Mouse (Mus musculus) lung, embryonic 16.5 days (tissue): ENCODE measurements around the gene Clptm1l. TPM values are rescaled to one million over a fixed set of nuclear protein-coding genes. Genes with fewer than 3 reads are reported as not detected.

Experiments used
- ATAC-seq: fragments of 200-750 bp; cut with Nextera tagmentation; 2 replicates; pipeline ENCODE4 v1.8.0; 2017; ENCODE audit warnings: low read depth, mild to moderate bottlenecking, moderate library complexity
- H3K27ac ChIP-seq: fragments of 300-500 bp; sonication (generic); 2 replicates; pipeline ENCODE4 v1.5.1; 2014; ENCODE audit warnings: mild to moderate bottlenecking, control low read depth, low read length
- H3K27me3 ChIP-seq: fragments of 300-500 bp; sonication (generic); 2 replicates; pipeline ENCODE4 v1.6.1; 2014; ENCODE audit warnings: low read depth, low read length, mixed read lengths; ENCODE audit not compliant: control insufficient read depth, insufficient read depth
- H3K36me3 ChIP-seq: fragments of 300-500 bp; sonication (generic); 2 replicates; pipeline ENCODE4 v1.6.1; 2014; ENCODE audit warnings: low read length; ENCODE audit not compliant: control insufficient read depth, insufficient read depth
- H3K4me1 ChIP-seq: fragments of 300-500 bp; sonication (generic); replicated peaks from 2 replicates; pipeline ENCODE4 v1.6.1; 2014; ENCODE audit warnings: low read length, mixed read lengths; ENCODE audit not compliant: control insufficient read depth, insufficient read depth
- H3K4me2 ChIP-seq: fragments of 300-500 bp; sonication (generic); 2 replicates; pipeline ENCODE4 v1.6.1; 2014; ENCODE audit warnings: low read depth, low read length, control low read depth
- H3K4me3 ChIP-seq: fragments of 300-500 bp; sonication (generic); 2 replicates; pipeline ENCODE4 v1.5.1; 2014; ENCODE audit warnings: mild to moderate bottlenecking, low read length, control low read depth
- H3K9ac ChIP-seq: fragments of 300-500 bp; sonication (generic); 2 replicates; pipeline ENCODE4 v1.6.1; 2014; ENCODE audit warnings: low read length, control low read depth
- H3K9me3 ChIP-seq: fragments of 300-500 bp; sonication (generic); 2 replicates; pipeline ENCODE4 v1.6.1; 2016; ENCODE audit warnings: low read length; ENCODE audit not compliant: control insufficient read depth
- WGBS: fragments of 180-500 bp; shearing (Covaris S2); extraction: QIAGEN DNeasy Blood & Tissue Kit; methylation state at CpG from one replicate; pipeline ENCODE4 v1.1.7; 2014; 5-methylcytosine and 5-hydroxymethylcytosine counted together
- polyA plus RNA-seq: library from polyadenylated mRNA; unstranded; fragments of >200 nt; fragmentation: Nextera tagmentation; extraction: Ambion mirVana; gene quantifications from 2 replicates; pipeline ENCODE4 v1.2.1, GENCODE M21; 2015

The Clptm1l gene
- polyA plus RNA-seq, 1 experiment from 2014 or later: 105 TPM

GRCm38 (mm10) chr13:73604156-73604957, 551 bp downstream of the Clptm1l start:
- WGBS: 2% methylated on average over 39 of the region's 39 CpGs
- Histone ChIP-seq H3K4me2 (peak overlapping the region; percentile 95), H3K36me3 (peaks cover 27% of the 10 kb centered on the region), H3K27ac (peak overlapping the region; percentile 31; the same call in 1 of the 2 replicates), H3K4me3 (peak overlapping the region; percentile 66), H3K9me3 (no peaks in the 10 kb centered on the region), H3K4me1 (peaks cover 8% of the 10 kb centered on the region), H3K27me3 (no peaks in the 10 kb centered on the region), H3K9ac (peak overlapping the region; percentile 95)
- peak; percentile 77 for ATAC-seq

- Histone ChIP-seq H3K27me3 (no peaks in the 10 kb centered on the region), H3K4me1 (no peaks in the 10 kb centered on the region), H3K27ac (no peak overlapping the region), H3K9me3 (no peaks in the 10 kb centered on the region), H3K9ac (no peak overlapping the region), H3K36me3 (peaks cover 42% of the 10 kb centered on the region), H3K4me3 (no peak overlapping the region), H3K4me2 (no peak overlapping the region)
- no peak for ATAC-seq
- WGBS: 93% methylated on average over 5 of the region's 5 CpGs
Measured at GRCm38 (mm10) chr13:73618406-73618805, 14.6 kb downstream of the Clptm1l start.

GRCm38 (mm10) chr13:73620637-73621036, 16.8 kb downstream of the Clptm1l start:
- Histone ChIP-seq H3K27me3 (no peaks in the 10 kb centered on the region), H3K4me1 (no peaks in the 10 kb centered on the region), H3K9ac (no peak overlapping the region), H3K27ac (no peak overlapping the region), H3K4me3 (no peak overlapping the region), H3K4me2 (no peak overlapping the region), H3K9me3 (no peaks in the 10 kb centered on the region), H3K36me3 (peaks cover 32% of the 10 kb centered on the region)
- ATAC-seq: no peak
- 68% methylated on average over 6 of the region's 6 CpGs for WGBS

GRCm38 (mm10) chr13:73626410-73626744, 22.6 kb downstream of the Clptm1l start:
- no peak overlapping the region for H3K27ac ChIP-seq
- peak overlapping the region; percentile 97 for H3K4me2 ChIP-seq
- no peak for ATAC-seq
- peaks cover 3% of the 10 kb centered on the region; the same call in 1 of the 2 replicates for H3K36me3 ChIP-seq
- peak overlapping the region; percentile 75 for H3K4me3 ChIP-seq
- 45% methylated on average over 6 of the region's 6 CpGs for WGBS
- no peaks in the 10 kb centered on the region for H3K9me3 ChIP-seq
- H3K4me1 ChIP-seq: peaks cover 7% of the 10 kb centered on the region
- H3K27me3 ChIP-seq: no peaks in the 10 kb centered on the region
- peak overlapping the region; percentile 82 for H3K9ac ChIP-seq

GRCm38 (mm10) chr13:73626745-73627549, 23.1 kb downstream of the Clptm1l start, which contains the start of gene Tert:
Gene Tert, plus strand, starts transcription at chr13:73626911.
- peak within 1 kb of the TSS; percentile 75 for H3K4me3 ChIP-seq
- ATAC-seq: peak; percentile 81
- H3K4me2 ChIP-seq: peak within 1 kb of the TSS; percentile 97
- 7% methylated on average over 47 of the region's 47 CpGs for WGBS
- no peaks in the 10 kb centered on the region for H3K27me3 ChIP-seq
- H3K27ac ChIP-seq: no peak within 1 kb of the TSS
- no peaks in the 10 kb centered on the region for H3K9me3 ChIP-seq
- peak within 1 kb of the TSS; percentile 82 for H3K9ac ChIP-seq
- H3K4me1 ChIP-seq: peaks cover 7% of the 10 kb centered on the region
- peaks cover 2% of the 10 kb centered on the region; the same call in 1 of the 2 replicates for H3K36me3 ChIP-seq

- H3K4me2 ChIP-seq: no peak overlapping the region
- WGBS: 83% methylated on average over 11 of the region's 11 CpGs
- H3K4me3 ChIP-seq: no peak overlapping the region
- H3K9me3 ChIP-seq: no peaks in the 10 kb centered on the region
- H3K9ac ChIP-seq: no peak overlapping the region
- H3K36me3 ChIP-seq: no peaks in the 10 kb centered on the region
- H3K27ac ChIP-seq: no peak overlapping the region
- ATAC-seq: no peak
- no peaks in the 10 kb centered on the region for H3K27me3 ChIP-seq
- H3K4me1 ChIP-seq: peaks cover 7% of the 10 kb centered on the region
Measured at GRCm38 (mm10) chr13:73628586-73629113, 24.8 kb downstream of the Clptm1l start.

GRCm38 (mm10) chr13:73631837-73632236, 28.0 kb downstream of the Clptm1l start:
- Histone ChIP-seq H3K27ac (no peak overlapping the region), H3K4me2 (no peak overlapping the region), H3K4me3 (no peak overlapping the region), H3K9me3 (no peaks in the 10 kb centered on the region), H3K9ac (no peak overlapping the region), H3K4me1 (peaks cover 7% of the 10 kb centered on the region), H3K36me3 (no peaks in the 10 kb centered on the region), H3K27me3 (no peaks in the 10 kb centered on the region)
- WGBS: 95% methylated on average over 3 of the region's 3 CpGs
- no peak for ATAC-seq

- Histone ChIP-seq H3K9me3 (no peaks in the 10 kb centered on the region), H3K27me3 (no peaks in the 10 kb centered on the region), H3K9ac (no peak overlapping the region), H3K36me3 (no peaks in the 10 kb centered on the region; the same call in 1 of the 2 replicates), H3K4me1 (no peaks in the 10 kb centered on the region), H3K27ac (no peak overlapping the region), H3K4me3 (no peak overlapping the region), H3K4me2 (no peak overlapping the region)
- WGBS: 38% methylated on average over 5 of the region's 6 CpGs
- no peak for ATAC-seq
Measured at GRCm38 (mm10) chr13:73637826-73638225, 34.0 kb downstream of the Clptm1l start.

- no peaks in the 10 kb centered on the region for H3K27me3 ChIP-seq
- no peak overlapping the region for H3K9ac ChIP-seq
- no peaks in the 10 kb centered on the region; the same call in 1 of the 2 replicates for H3K36me3 ChIP-seq
- no peak overlapping the region for H3K4me2 ChIP-seq
- ATAC-seq: no peak
- no peak overlapping the region for H3K4me3 ChIP-seq
- H3K27ac ChIP-seq: no peak overlapping the region
- no peaks in the 10 kb centered on the region for H3K4me1 ChIP-seq
- 80% methylated on average over 4 of the region's 4 CpGs for WGBS
- H3K9me3 ChIP-seq: no peaks in the 10 kb centered on the region
Measured at GRCm38 (mm10) chr13:73641296-73641695, 37.5 kb downstream of the Clptm1l start.
